Mouse (Mus musculus): ENCODE results near the gene Prss34. TPM values are rescaled to one million over a fixed set of nuclear protein-coding genes. Genes with fewer than 3 reads are reported as not detected.

Gene Prss34
- total RNA-seq, 2 experiments from 2014 or later, result not detected

GRCm38 (mm10) chr17:25293495-25293894 lies 4.7 kb upstream of the Prss34 start:
- intact Hi-C loops (cut with DNase I), result no loop called here
- DNase-seq (ENCODE audit: low spot score in 2 of 2), result no peak

- no peak for DNase-seq (ENCODE audit: low spot score in 2 of 2)
- intact Hi-C loops (cut with DNase I), result no loop called here
These were observed 4.1 kb upstream of the Prss34 start for GRCm38 (mm10) chr17:25294111-25294510.

GRCm38 (mm10) chr17:25308346-25308745 lies 10.2 kb downstream of the Prss34 start, which contains the start of gene Prss28:
Gene Prss28 (plus strand): TSS chr17:25308646.
- DNase-seq (ENCODE audit: low spot score in 2 of 2), result no peak
- intact Hi-C loops (cut with DNase I), result no loop called here

DNA sequence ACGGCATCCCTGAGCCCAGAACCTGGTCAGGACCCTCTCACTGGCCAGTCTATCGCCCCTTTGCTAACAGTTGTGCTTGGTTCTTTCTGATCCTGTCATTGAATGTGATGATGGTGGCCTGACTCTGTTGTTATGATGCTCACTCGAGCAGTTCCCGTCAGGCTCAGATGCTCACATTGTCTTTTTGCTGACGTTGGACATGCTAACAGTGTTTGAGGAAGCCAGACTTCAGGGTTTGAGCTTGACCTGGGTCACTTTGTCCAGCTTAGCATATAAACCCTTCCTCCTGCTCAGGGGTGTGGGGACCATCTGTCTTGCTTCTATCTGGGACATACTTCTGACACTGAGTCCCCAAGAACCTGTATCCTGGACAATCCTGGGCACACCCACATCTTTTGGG lies 20.2 kb downstream of the Prss34 start, which contains the start of gene Prss29:
TSS of gene Prss29 (plus strand) at position 301 of the 400 bp plus-strand sequence.
- intact Hi-C loops (cut with DNase I), result loop anchor here (10.0 kb wide), 2 partner anchors 386 to 544 kb away; no protein-coding TSS in a partner anchor
- no peak for DNase-seq (ENCODE audit: low spot score in 2 of 2)

- intact Hi-C loops (cut with DNase I), result no loop called here
- no peak for DNase-seq (ENCODE audit: low spot score in 2 of 2)
These were observed 22.6 kb downstream of the Prss34 start for GRCm38 (mm10) chr17:25320819-25321218.

DNA sequence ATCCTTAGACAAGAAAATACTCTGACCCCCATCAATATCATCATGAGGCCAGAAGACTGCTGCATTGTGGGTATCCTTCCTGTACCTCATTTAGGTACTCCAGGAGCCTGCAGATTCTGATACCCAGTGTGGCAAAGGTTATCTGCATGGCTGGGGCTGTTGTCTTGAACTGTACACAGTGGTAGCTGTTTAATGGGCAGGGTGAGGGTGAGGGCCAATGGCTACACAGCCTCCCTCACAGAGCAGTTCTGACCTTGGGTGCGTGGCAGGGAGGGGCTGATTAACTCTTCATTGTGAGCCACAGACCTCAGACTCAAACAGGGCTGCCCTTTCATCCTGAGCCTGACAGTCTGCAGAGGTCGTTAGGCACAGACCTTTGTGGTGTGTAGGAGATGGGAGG lies 24.7 kb downstream of the Prss34 start:
- intact Hi-C loops (cut with DNase I), result no loop called here
- no peak for DNase-seq (ENCODE audit: low spot score in 2 of 2)

DNA sequence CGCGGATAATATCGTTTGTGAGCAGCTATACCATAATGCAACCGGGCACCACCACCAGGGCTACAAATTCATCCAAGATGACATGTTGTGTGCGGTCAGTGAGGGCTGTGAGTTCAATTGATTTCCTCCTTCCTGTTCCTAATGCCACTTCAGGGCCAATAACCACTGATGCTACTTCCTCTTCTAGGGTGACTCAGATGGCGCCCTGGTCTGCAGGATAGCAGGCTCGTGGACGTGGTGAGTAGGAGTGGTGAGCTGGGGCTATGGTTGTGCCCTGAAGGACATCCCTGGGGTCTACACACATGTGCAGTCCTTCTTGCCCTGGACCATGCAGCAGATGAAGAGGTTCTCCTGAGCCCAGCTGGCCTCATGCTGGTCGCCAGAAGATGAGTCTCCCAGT lies 34.1 kb downstream of the Prss34 start:
- intact Hi-C loops (cut with DNase I), result no loop called here

GRCm38 (mm10) chr17:25333943-25334342 lies 35.7 kb downstream of the Prss34 start:
- intact Hi-C loops (cut with DNase I), result loop anchor here (1.0 to 2.0 kb wide), 2 partner anchors 29 to 136 kb away; no protein-coding TSS in a partner anchor
- DNase-seq (ENCODE audit: low spot score in 2 of 2), result peak; percentile 30 to 59

More for the DNA sequence above, 34.1 kb downstream of the Prss34 start:
- DNase-seq (ENCODE audit: low spot score in 2 of 2), result no peak

DNA sequence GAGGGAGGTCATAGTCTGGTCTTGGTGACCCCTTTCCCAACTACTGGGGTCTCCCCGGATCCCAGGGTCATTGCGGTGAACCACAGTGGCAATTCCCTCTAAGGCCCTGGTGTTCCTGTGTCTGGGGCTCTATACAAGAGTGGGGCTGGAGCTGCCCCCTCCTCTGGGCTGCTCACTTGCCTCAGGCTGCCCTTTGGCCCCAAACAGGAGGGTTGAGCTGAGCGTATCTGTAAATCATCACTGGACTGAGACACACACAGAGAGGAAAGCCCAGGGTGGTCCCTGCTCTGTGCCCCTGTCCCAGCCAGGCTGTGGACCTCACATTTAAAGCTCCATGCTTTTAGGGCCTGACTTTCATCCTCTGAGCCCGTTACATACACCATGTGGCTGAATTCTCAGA lies 40.0 kb downstream of the Prss34 start:
- DNase-seq (ENCODE audit: low spot score in 2 of 2), result no peak
- intact Hi-C loops (cut with DNase I), result no loop called here

DNA sequence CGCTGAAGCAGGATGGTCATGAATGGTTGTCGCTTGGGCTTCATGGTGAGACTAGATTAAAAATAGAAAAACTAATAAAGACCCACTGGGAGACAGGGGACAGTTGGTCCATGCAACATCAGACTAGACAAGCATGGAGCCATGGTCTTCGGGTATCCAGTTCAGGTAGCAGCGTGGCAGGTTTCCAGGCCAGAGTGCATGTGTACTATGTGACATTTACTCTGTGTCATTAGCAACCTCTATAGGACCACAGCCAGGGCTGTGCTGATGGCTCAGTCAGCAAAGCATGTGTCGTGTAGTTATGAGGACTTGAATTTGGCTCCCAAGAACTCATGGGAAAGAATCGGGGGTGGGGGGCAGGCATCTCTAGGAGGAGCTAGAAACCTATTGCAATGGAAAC lies 41.8 kb downstream of the Prss34 start:
- intact Hi-C loops (cut with DNase I), result no loop called here
- no peak for DNase-seq (ENCODE audit: low spot score in 2 of 2)

- intact Hi-C loops (cut with DNase I), result no loop called here
- no peak for DNase-seq (ENCODE audit: low spot score in 2 of 2)
These were observed 43.3 kb downstream of the Prss34 start for GRCm38 (mm10) chr17:25341490-25341889.

DNA sequence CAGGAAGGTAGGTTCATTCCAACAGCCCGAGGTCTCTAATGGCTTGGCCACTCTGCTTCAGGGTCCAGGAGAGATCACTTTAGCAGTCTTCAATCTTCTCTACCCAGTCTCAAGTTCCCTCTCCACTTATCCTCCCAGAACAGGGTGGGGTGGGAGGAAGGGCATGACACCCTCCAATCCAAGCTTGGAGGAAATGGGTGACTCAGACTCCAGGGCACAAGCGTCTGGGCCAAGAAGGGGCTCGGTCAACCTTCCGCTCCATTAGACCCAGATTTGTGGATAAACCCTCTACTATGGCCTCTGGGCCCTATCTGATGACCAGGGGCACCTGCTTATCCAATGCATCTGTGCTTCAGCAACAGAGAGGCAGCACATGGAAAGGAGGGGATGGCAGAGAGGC lies 47.3 kb downstream of the Prss34 start, which contains the start of gene Tpsab1:
TSS of gene Tpsab1 (minus strand) at position 101 of the 400 bp plus-strand sequence.
- DNase-seq (ENCODE audit: low spot score in 2 of 2), result no peak

More for the DNA sequence above, 47.3 kb downstream of the Prss34 start, which contains the start of gene Tpsab1:
- intact Hi-C loops (cut with DNase I), result no loop called here

Other genes starting within 250 kb of the Prss34 start
- 10 to 100 TPM; 10.5 to 11.8 TPM for gene Tmem204, start 214.8 kb upstream of the Prss34 start, total RNA-seq (2021)
- gene Telo2, start 182.4 kb upstream of the Prss34 start, total RNA-seq (2021), result 10 to 100 TPM; 26.3 to 28.7 TPM
- gene Ptx4, start 177.6 kb upstream of the Prss34 start, total RNA-seq (2021), result under 1 TPM; 0.46 to 0.76 TPM
- gene Clcn7, start 165.0 kb upstream of the Prss34 start, total RNA-seq (2021), result 10 to 100 TPM; 51.4 to 52.3 TPM
- under 1 TPM; 0.14 TPM for gene Ccdc154, start 135.9 kb upstream of the Prss34 start, total RNA-seq (2021)
- gene Gm38655, start 122.9 kb upstream of the Prss34 start, total RNA-seq (2021), result not detected
- gene BC003965, start 113.8 kb upstream of the Prss34 start, total RNA-seq (2021), result 10 to 100 TPM; 19.9 to 21.3 TPM
- 10 to 100 TPM; 37.3 to 38.6 TPM for gene Unkl, start 110.0 kb upstream of the Prss34 start, total RNA-seq (2021)
- gene Gnptg, start 58.3 kb upstream of the Prss34 start, total RNA-seq (2021), result 10 to 100 TPM; 71.3 to 79.8 TPM
- 10 to 100 TPM; 24.6 to 25.4 TPM for gene Tsr3, start 58.2 kb upstream of the Prss34 start, total RNA-seq (2021)
- 10 to 100 TPM; 17.9 to 28.6 TPM for gene Baiap3, start 42.0 kb upstream of the Prss34 start, total RNA-seq (2021)
- gene Ube2i, start 23.8 kb upstream of the Prss34 start, total RNA-seq (2021), result 100 to 1,000 TPM; 209 to 215 TPM
- gene Prss28, start 10.3 kb downstream of the Prss34 start, total RNA-seq (2021), result not detected
- not detected for gene Prss29, start 20.3 kb downstream of the Prss34 start, total RNA-seq (2021)
- not detected for gene Tpsab1, start 47.2 kb downstream of the Prss34 start, total RNA-seq (2021)
- not detected for gene Tpsb2, start 67.9 kb downstream of the Prss34 start, total RNA-seq (2021)
- gene Tpsg1, start 70.9 kb downstream of the Prss34 start, total RNA-seq (2021), result not detected
- 10 to 100 TPM; 39.0 to 39.5 TPM for gene Cacna1h, start 135.4 kb downstream of the Prss34 start, total RNA-seq (2021)
- gene Tekt4, start 156.2 kb downstream of the Prss34 start, total RNA-seq (2021), result 1 to 10 TPM; 1.9 to 2.9 TPM
- under 1 TPM in 1 of 2 experiments, not detected in 1; 0.60 TPM for gene Sstr5, start 198.9 kb downstream of the Prss34 start, total RNA-seq (2021)

Data from left cerebral cortex, postnatal 25 days (tissue).